Mouse (Mus musculus) thymus, adult 2 months (tissue): ENCODE results near the gene Hydin.

Experiments
- CTCF ChIP-seq: fragments of 200-500 bp; IDR thresholded peaks from 2 replicates; pipeline ENCODE4 v1.5.1; 2012; ENCODE audit warnings: mild to moderate bottlenecking, control low read depth, low read length, moderate library complexity, borderline replicate concordance; ENCODE audit not compliant: control insufficient read depth, poor library complexity, insufficient read depth; ENCODE audit errors: extremely low read depth
- POLR2A ChIP-seq: fragments of 200-500 bp; IDR thresholded peaks from 2 replicates; pipeline ENCODE4 v1.6.1; 2012; ENCODE audit warnings: mild to moderate bottlenecking, low read length, control low read depth, moderate library complexity; ENCODE audit not compliant: control insufficient read depth, poor library complexity, insufficient read depth; ENCODE audit errors: extremely low read depth

DNA sequence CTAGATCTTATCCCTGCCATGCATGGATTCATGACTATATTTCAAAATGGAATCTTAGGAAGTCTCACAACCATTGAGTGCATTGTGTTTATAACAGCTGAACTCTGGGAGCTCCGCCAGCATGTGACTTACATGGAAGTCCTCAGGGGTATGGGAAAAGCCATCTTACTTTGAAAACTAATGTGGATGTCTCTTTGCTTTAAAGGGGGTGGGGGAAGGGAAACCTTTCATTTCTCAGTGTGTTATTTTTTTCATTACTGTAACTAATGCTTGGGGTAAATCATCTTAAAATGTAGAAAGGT is 9.4 kb downstream of the Hydin start:
- TF ChIP-seq CTCF (no peak), POLR2A (no peak)
